ENCODE assay signal across 16 mouse cellular contexts in the genomic region with DNA sequence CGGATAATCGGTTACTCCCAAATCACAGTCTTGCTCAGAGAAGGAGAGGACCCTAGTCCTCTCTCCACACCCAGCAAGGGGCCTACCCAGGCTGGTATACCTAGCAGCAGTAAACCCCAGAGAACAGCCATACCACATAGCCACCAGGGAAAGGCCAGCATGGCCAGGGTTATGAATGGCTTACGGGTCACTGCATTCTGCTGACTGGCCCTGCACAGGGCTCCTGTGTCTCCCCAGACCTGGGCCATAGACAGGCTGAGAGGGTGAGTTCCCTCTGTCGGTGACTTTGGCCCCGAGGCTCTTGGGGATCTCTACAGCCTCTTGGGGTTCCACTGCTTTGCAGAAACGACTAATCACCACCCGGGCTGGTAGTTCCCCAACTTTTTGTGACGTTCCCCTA. TPM values are rescaled to one million over a fixed set of nuclear protein-coding genes. Genes with fewer than 3 reads are reported as not detected.
DNase-seq lines count a peak whose midpoint lies in the region; ATAC-seq lines count a peak whose summit lies in the region.
"Had no signal": no experiment of that assay in that cellular context is flagged by ENCODE, and none has a peak within 500 bp of the region (broad histone marks: within the 10 kb centered on the region; RNA-seq: fewer than 3 reads in every experiment).

No protein-coding gene starts in this region.

- no peak overlapping the region for H3K4me3 ChIP-seq in midbrain, embryonic 13.5 days (replicated peaks)
- no peak overlapping the region for H3K4me3 ChIP-seq in midbrain, embryonic 10.5 days
- H3K4me3 ChIP-seq in limb, embryonic 13.5 days = no peak overlapping the region

- H3K27me3 ChIP-seq in midbrain, embryonic 13.5 days = no peaks in the 10 kb centered on the region
- no peaks in the 10 kb centered on the region for H3K27me3 ChIP-seq in midbrain, embryonic 10.5 days (ENCODE audit: low read depth, poor library complexity, severe bottlenecking)
- no peaks in the 10 kb centered on the region for H3K27me3 ChIP-seq in limb, embryonic 13.5 days

- H3K9me3 ChIP-seq in midbrain, embryonic 13.5 days = no peaks in the 10 kb centered on the region
- no peaks in the 10 kb centered on the region for H3K9me3 ChIP-seq in midbrain, embryonic 10.5 days (replicated peaks)
- no peaks in the 10 kb centered on the region for H3K9me3 ChIP-seq in limb, embryonic 13.5 days

- no peak for ATAC-seq in midbrain, embryonic 13.5 days
- no peak for ATAC-seq in limb, embryonic 13.5 days (ENCODE audit: low FRiP score, low read depth)
- ATAC-seq: forebrain, embryonic 16.5 days had no signal

- peak overlapping the region; percentile 70; the same call in 1 of the 2 replicates for H3K27ac ChIP-seq in midbrain, embryonic 13.5 days
- H3K27ac ChIP-seq in midbrain, embryonic 10.5 days (replicated peaks) = no peak overlapping the region
- H3K27ac ChIP-seq in limb, embryonic 13.5 days = no peak overlapping the region
- H3K27ac ChIP-seq: macrophage had no signal

- no peak overlapping the region for H3K4me2 ChIP-seq in midbrain, embryonic 13.5 days (replicated peaks)
- H3K4me2 ChIP-seq in limb, embryonic 13.5 days (replicated peaks) = no peak overlapping the region
- H3K4me2 ChIP-seq: lung, embryonic 14.5 days had no signal

- H3K4me1 ChIP-seq in midbrain, embryonic 13.5 days (replicated peaks) = peaks cover 63% of the 10 kb centered on the region
- H3K4me1 ChIP-seq in midbrain, embryonic 10.5 days = peaks cover 42% of the 10 kb centered on the region
- peaks cover 44% of the 10 kb centered on the region for H3K4me1 ChIP-seq in limb, embryonic 13.5 days

- H3K36me3 ChIP-seq in midbrain, embryonic 13.5 days = peaks cover 13% of the 10 kb centered on the region; the same call in 1 of the 2 replicates
- peaks cover 37% of the 10 kb centered on the region for H3K36me3 ChIP-seq in midbrain, embryonic 10.5 days
- peaks cover 12% of the 10 kb centered on the region for H3K36me3 ChIP-seq in limb, embryonic 13.5 days

- WGBS in midbrain, embryonic 13.5 days = 77% methylated on average over 8 of the region's 8 CpGs
- WGBS in midbrain, embryonic 10.5 days = 81% methylated on average over 8 of the region's 8 CpGs
- WGBS in limb, embryonic 13.5 days = 62% methylated on average over 8 of the region's 8 CpGs

- peak overlapping the region; percentile 46; the same call in 1 of the 2 replicates for H3K9ac ChIP-seq in midbrain, embryonic 13.5 days (replicated peaks)
- 0 out of 2 replicates have a peak overlapping the region, but pooled peaks have one; percentile 13 for H3K9ac ChIP-seq in limb, embryonic 13.5 days
- H3K9ac ChIP-seq: lung, embryonic 14.5 days had no signal

- DNase-seq in midbrain, embryonic 10.5 days (ENCODE audit: low spot score) = no peak
- peak; percentile 62 to 65 for DNase-seq in kidney, adult 8-10 months
- DNase-seq in testis, postnatal 10 days (ENCODE audit: low spot score) = no peak
- DNase-seq in layer of hippocampus, adult 9-10 months (ENCODE audit: low spot score) = no peak
- no peak for DNase-seq in adrenal gland, postnatal 14 days
- DNase-seq: adrenal gland, postnatal 25 days; cerebellum, adult 9-11 months; gastrocnemius, postnatal 25 days; heart, postnatal 10 days; layer of hippocampus, adult 9-11 months; lung, embryonic 14.5 days had no signal

RNA-seq across cellular contexts. Expression of a gene that starts 50.0 kb away (rescaled TPM):
- polyA plus RNA-seq in midbrain, embryonic 13.5 days (2015; fragmentation: Nextera tagmentation; extraction: Ambion mirVana) = 50.0 and 53.1 TPM in 2 replicates
- 27.0 and 29.6 TPM in 2 replicates for polyA plus RNA-seq in midbrain, embryonic 10.5 days (2016; fragmentation: Nextera tagmentation; extraction: Ambion mirVana)
- 25.1 and 27.2 TPM in 2 replicates for polyA plus RNA-seq in limb, embryonic 13.5 days (2015; fragmentation: Nextera tagmentation; extraction: Ambion mirVana)
- total RNA-seq in adrenal gland, postnatal 14 days (2021) = 18.1 and 18.7 TPM in 2 replicates

RNA-seq across cellular contexts. Expression of a gene that starts 50.1 kb away (rescaled TPM):
- 17.6 and 18.1 TPM in 2 replicates for polyA plus RNA-seq in midbrain, embryonic 13.5 days (2015; fragmentation: Nextera tagmentation; extraction: Ambion mirVana)
- polyA plus RNA-seq in midbrain, embryonic 10.5 days (2016; fragmentation: Nextera tagmentation; extraction: Ambion mirVana) = 20.6 and 21.8 TPM in 2 replicates
- polyA plus RNA-seq in limb, embryonic 13.5 days (2015; fragmentation: Nextera tagmentation; extraction: Ambion mirVana) = 4.8 and 6.8 TPM in 2 replicates
- total RNA-seq in adrenal gland, postnatal 14 days (2021) = 0.44 and 0.45 TPM in 2 replicates
- polyA plus RNA-seq: liver, adult 2 months had no signal

Comparison
In these comparisons a context has a peak if more than half of its experiments do, and no peak if none do; other contexts are left out.
1. DNase-seq: peak in kidney, adult 8-10 months (2 of 2); none in midbrain, embryonic 10.5 days (single experiment), testis, postnatal 10 days (single experiment), layer of hippocampus, adult 9-10 months (single experiment) and adrenal gland, postnatal 14 days (single experiment).